Mouse (Mus musculus) heart, adult 2 months (tissue): Measurements from ENCODE around the gene Clrn2. TPM values are rescaled to one million over a fixed set of nuclear protein-coding genes. Genes with fewer than 3 reads are reported as not detected.

Source experiments
- DNase-seq, 2 experiments: peaks; one replicate each; pipeline ENCODE4 v3.0.0; 2021
- H3K27ac ChIP-seq: fragments of 200-600 bp; 2 replicates; pipeline ENCODE4 v1.8.1; 2022
- H3K27me3 ChIP-seq: fragments of 200-500 bp; 2 replicates; pipeline ENCODE4 v1.6.1; 2012; ENCODE audit warnings: mild to moderate bottlenecking, low read length, inconsistent platforms, mixed read lengths; ENCODE audit not compliant: control insufficient read depth, insufficient read depth
- H3K36me3 ChIP-seq: fragments of 200-500 bp; 2 replicates; pipeline ENCODE4 v1.6.1; 2012; ENCODE audit warnings: low read length, inconsistent platforms; ENCODE audit not compliant: control insufficient read depth, insufficient read depth
- H3K4me1 ChIP-seq: fragments of 200-500 bp; 2 replicates; pipeline ENCODE4 v1.6.1; 2011; ENCODE audit warnings: low read length; ENCODE audit not compliant: control insufficient read depth, insufficient read depth
- H3K4me3 ChIP-seq: fragments of 200-600 bp; 2 replicates; pipeline ENCODE4 v1.8.1; 2022
- H3K79me2 ChIP-seq: fragments of 200-500 bp; replicated peaks from 2 replicates; pipeline ENCODE4 v1.6.1; 2012; ENCODE audit warnings: mild to moderate bottlenecking, inconsistent platforms, low read length, moderate library complexity, mixed read lengths; ENCODE audit not compliant: control insufficient read depth, insufficient read depth
- H3K9ac ChIP-seq: fragments of 200-500 bp; 2 replicates; pipeline ENCODE4 v1.6.1; 2012; ENCODE audit warnings: low read depth, mild to moderate bottlenecking, control low read depth, inconsistent platforms, low read length, mixed read lengths
- CTCF ChIP-seq: fragments of 200-600 bp; IDR thresholded peaks from 2 replicates; pipeline ENCODE4 v1.8.1; 2022; ENCODE audit warnings: antibody characterized with exemption, mild to moderate bottlenecking, moderate library complexity
- EP300 ChIP-seq: fragments of 200-500 bp; IDR thresholded peaks from 2 replicates; pipeline ENCODE4 v1.6.1; 2011; ENCODE audit warnings: low read depth, low read length, control low read depth; ENCODE audit not compliant: insufficient read depth
- POLR2A ChIP-seq: fragments of 200-500 bp; IDR thresholded peaks from 2 replicates; pipeline ENCODE4 v1.6.1; 2011; ENCODE audit warnings: mild to moderate bottlenecking, low read depth, low read length, control low read depth; ENCODE audit not compliant: insufficient read depth
- WGBS: fragments of 180-500 bp; shearing (Covaris S2); methylation state at CpG from one replicate; pipeline ENCODE4 v1.1.7; 2018; 5-methylcytosine and 5-hydroxymethylcytosine counted together
- intact Hi-C: fragments of 180-260 bp; cut with DNase I; formaldehyde crosslinking; loops from one replicate; pipeline ENCODE4 v1.15.1; 2025
- long read RNA-seq: library from polyadenylated mRNA; stranded (forward); transcript quantifications from one replicate; pipeline ENCODE4 v2.0.0, GENCODE M21; 2021
- polyA plus RNA-seq: library from polyadenylated mRNA; depleted of rRNA; stranded (reverse); fragments of >200 nt; gene quantifications from 2 replicates; pipeline ENCODE4 v1.2.3, GENCODE M21; 2012; rRNA removed
- total RNA-seq, 2 experiments: library from RNA; stranded (reverse); gene quantifications; 2 replicates each; pipeline ENCODE4 v1.2.3; 2021

Gene Clrn2
- total RNA-seq (not detected), polyA plus RNA-seq (not detected in 2 replicates)
- long read RNA-seq, result 0 reads

DNA sequence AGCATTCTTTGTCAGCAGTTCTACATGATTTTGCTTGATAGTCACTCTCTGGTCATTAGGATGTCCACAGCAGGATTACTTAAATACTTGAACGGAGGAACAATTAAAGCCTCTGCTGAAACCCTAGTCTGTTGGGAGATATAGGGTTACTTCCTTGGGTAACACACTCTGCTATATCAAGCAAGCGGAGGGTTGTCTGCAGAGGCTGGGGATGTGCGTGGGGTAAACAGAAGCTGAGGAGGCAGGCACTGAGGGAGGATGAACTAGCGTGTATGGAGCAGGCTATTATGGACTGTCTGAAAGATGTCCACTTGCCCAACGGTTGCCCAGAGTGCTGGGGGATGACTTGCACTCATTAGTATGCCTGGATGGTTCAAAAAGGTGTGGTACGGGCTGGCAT lies at the start of gene Clrn2:
Clrn2 (plus strand) TSS at position 301 of the 400 bp plus-strand sequence.
- TF ChIP-seq CTCF, result no peak
- TF ChIP-seq POLR2A, result no peak
- no peak for TF ChIP-seq EP300
- DNase-seq, result no peak
- 75% methylated on average over 6 of the region's 6 CpGs for WGBS
- H3K4me3 ChIP-seq, result no peak within 1 kb of the TSS
- no peaks in the 10 kb centered on the region for H3K36me3 ChIP-seq
- H3K79me2 ChIP-seq, result no peaks in the 10 kb centered on the region
- intact Hi-C loops, result loop anchor here (5.0 kb wide), 1 partner anchor 69 kb away; the partner anchor contains the start of gene Med28
- no peak within 1 kb of the TSS for H3K27ac ChIP-seq
- no peak within 1 kb of the TSS for H3K9ac ChIP-seq
- H3K4me1 ChIP-seq, result peaks cover 6% of the 10 kb centered on the region
- no peaks in the 10 kb centered on the region for H3K27me3 ChIP-seq

GRCm38 (mm10) chr5:45406129-45406528 lies 47.4 kb upstream of the Clrn2 start:
- Histone ChIP-seq H3K9ac (no peak overlapping the region), H3K4me1 (no peaks in the 10 kb centered on the region), H3K4me3 (no peak overlapping the region), H3K79me2 (no peaks in the 10 kb centered on the region), H3K36me3 (no peaks in the 10 kb centered on the region), H3K27ac (no peak overlapping the region), H3K27me3 (no peaks in the 10 kb centered on the region)
- 56% methylated on average over 2 of the region's 2 CpGs for WGBS
- TF ChIP-seq POLR2A, result no peak
- TF ChIP-seq EP300, result no peak
- TF ChIP-seq CTCF, result no peak
- intact Hi-C loops, result no loop called here
- no peak for DNase-seq

DNA sequence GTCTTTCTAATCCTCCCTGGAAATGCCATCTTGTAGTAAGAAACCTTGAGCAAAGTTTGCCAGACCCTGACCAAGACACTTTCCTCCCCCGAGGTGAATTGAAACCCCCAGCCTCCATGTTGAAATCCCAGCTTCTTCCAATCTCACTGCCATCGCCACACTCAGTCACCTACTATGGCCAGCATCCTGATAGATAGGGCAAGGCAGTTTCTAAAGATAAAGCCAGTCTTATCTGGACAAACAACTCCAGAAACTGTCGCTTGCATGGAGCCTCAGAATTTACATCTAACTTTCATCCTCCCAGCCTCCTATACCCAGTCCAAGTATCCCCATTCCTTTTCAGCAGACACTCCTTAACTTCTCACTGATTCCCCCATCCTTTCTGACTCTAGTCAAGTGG lies 37.1 kb upstream of the Clrn2 start:
- 72% methylated on average over 3 of the region's 3 CpGs for WGBS
- no peaks in the 10 kb centered on the region for H3K79me2 ChIP-seq
- H3K9ac ChIP-seq, result no peak overlapping the region
- H3K27ac ChIP-seq, result no peak overlapping the region
- H3K4me1 ChIP-seq, result no peaks in the 10 kb centered on the region
- H3K36me3 ChIP-seq, result no peaks in the 10 kb centered on the region
- H3K27me3 ChIP-seq, result no peaks in the 10 kb centered on the region
- TF ChIP-seq CTCF (no peak), EP300 (no peak), POLR2A (no peak)
- H3K4me3 ChIP-seq, result no peak overlapping the region
- no peak for DNase-seq
- intact Hi-C loops, result no loop called here

DNA sequence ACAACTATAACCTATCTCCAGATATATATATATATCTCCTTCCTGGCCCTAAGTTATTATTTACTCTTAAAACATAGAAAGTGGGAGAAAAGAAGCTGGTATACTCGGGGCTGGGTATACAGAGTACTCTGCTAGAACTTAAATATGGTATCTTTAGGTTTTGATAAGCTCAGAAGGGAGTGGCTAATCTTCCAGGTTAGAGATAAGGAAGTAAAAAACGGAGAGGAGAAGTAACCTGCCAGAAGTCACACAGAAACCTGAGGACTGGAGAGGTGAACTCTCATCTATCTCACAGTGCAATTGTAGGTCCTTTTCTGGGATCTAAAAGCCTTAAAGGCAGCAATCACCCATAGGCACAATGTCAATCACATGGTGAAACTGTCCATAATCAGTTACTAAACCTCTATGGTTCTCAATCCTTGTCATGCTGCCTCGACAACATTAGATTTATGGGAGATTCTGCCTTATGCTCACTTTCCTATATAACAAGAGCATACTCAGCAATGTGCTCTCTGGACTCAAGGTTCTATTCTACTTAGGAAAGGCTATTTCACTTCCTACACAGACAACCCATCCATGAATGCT lies 35.6 kb upstream of the Clrn2 start:
- H3K4me1 ChIP-seq, result no peaks in the 10 kb centered on the region
- 52% methylated on average over 3 of the region's 3 CpGs for WGBS
- intact Hi-C loops, result no loop called here

DNA sequence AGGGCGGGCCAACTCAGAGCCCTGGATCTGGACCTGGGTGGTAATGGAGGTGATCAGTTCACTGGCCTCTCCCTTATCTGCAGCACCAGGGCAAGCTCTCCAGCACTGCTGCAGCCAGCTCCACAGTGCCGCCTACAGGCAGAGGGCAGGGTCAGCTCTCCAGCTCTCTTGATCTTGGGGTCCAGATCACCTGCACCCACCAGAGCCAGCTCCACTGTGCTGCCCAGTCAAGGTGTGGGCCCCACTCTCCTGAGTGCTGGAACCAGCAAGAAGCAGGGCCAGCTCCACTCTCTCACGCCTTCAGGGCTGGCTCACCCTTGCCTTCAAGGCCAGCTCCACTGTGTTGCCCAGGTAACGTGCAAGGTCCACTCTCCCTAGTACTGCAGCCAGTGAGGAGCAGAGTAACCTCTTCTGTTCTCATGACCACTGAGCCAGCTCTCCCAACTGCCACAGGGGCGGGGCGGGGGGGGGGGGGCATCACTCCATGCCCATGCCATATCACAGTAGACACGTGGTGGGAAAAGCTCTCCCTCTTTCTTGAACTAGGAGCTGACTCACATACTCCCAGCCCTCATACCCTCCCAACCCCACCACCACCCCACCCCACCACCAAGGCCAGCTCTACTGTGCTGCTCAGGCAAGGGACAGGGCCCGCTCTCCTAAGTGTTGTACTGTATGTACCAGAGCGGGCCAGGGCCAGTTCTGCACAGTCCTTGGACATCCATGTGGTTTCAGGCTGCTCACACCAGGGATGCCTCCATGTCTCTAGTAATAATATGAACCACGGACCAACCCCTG lies 33.5 kb upstream of the Clrn2 start:
- no peak overlapping the region for H3K9ac ChIP-seq
- H3K36me3 ChIP-seq, result no peaks in the 10 kb centered on the region
- H3K4me3 ChIP-seq, result no peak overlapping the region
- no peak for TF ChIP-seq EP300
- TF ChIP-seq CTCF, result peak; percentile 54
- intact Hi-C loops, result no loop called here
- no peaks in the 10 kb centered on the region for H3K4me1 ChIP-seq
- no peak overlapping the region for H3K27ac ChIP-seq
- WGBS, result 83% methylated on average over 10 of the region's 10 CpGs
- DNase-seq, result no peak
- no peaks in the 10 kb centered on the region for H3K79me2 ChIP-seq
- no peaks in the 10 kb centered on the region for H3K27me3 ChIP-seq

More for the DNA sequence above, 35.6 kb upstream of the Clrn2 start:
- DNase-seq, result no peak
- Histone ChIP-seq H3K9ac (no peak overlapping the region), H3K27me3 (no peaks in the 10 kb centered on the region), H3K27ac (no peak overlapping the region), H3K36me3 (no peaks in the 10 kb centered on the region), H3K4me3 (no peak overlapping the region), H3K79me2 (no peaks in the 10 kb centered on the region)
- TF ChIP-seq CTCF (no peak), POLR2A (no peak), EP300 (no peak)

GRCm38 (mm10) chr5:45421881-45422844 lies 31.4 kb upstream of the Clrn2 start:
- Histone ChIP-seq H3K9ac (no peak overlapping the region), H3K79me2 (no peaks in the 10 kb centered on the region), H3K4me1 (no peaks in the 10 kb centered on the region), H3K27ac (no peak overlapping the region), H3K4me3 (no peak overlapping the region), H3K36me3 (no peaks in the 10 kb centered on the region), H3K27me3 (no peaks in the 10 kb centered on the region)
- no peak for DNase-seq
- TF ChIP-seq EP300 (no peak), POLR2A (no peak), CTCF (no peak)
- WGBS, result 46% methylated on average over 12 of the region's 12 CpGs
- intact Hi-C loops, result no loop called here
